Mouse (Mus musculus) urinary bladder, postnatal 14 days (tissue): Measurements from ENCODE around the gene Cacnb1.

Experiments used
- DNase-seq: peaks from one replicate; pipeline ENCODE4 v3.0.0; 2021; ENCODE audit warnings: low spot score

Gene Cacnb1

GRCm38 (mm10) chr11:98022555-98023371, at the start of gene Cacnb1:
TSS of gene Cacnb1 (minus strand) at chr11:98023034.
- DNase-seq, result peak; percentile 67

DNA sequence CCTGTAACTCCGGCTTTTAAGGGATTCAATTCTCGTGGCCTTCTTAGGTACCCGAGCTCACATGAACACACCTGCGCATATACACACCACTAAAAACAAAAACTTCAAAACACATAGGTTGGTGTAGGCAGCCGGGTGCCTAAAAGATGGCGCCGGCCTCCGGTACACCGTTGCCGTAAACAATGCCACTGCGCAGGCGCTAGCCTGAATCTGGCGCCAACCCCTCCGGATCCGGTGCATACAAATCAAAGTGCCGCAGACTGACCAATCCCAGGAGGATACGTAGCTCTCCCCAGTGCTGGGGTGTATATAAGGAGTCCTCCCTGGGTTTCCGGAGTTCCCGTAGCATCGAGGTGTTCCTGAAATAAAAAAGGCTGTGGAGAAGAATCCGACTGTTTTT, 44.4 kb upstream of the Cacnb1 start:
- DNase-seq, result no peak

DNA sequence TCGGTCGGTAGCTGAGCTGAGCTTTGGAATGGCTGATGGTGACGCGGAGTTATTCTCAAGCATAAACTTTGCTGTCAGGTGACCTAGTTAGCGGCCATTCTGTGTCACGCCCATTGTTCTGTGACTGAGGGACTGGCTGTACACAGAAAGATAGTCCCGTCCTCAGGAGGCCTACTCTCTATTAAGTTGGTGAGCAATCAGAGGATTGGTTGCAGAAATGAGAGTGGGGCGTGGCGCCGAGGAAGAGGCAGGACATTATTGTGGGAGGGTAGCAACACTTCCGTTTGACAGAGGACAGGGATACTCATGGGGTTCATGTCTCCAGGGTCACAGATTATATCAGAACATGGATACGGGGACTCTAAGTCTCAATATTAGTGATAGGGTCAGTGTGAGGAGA, 43.4 kb upstream of the Cacnb1 start:
- no peak for DNase-seq

DNA sequence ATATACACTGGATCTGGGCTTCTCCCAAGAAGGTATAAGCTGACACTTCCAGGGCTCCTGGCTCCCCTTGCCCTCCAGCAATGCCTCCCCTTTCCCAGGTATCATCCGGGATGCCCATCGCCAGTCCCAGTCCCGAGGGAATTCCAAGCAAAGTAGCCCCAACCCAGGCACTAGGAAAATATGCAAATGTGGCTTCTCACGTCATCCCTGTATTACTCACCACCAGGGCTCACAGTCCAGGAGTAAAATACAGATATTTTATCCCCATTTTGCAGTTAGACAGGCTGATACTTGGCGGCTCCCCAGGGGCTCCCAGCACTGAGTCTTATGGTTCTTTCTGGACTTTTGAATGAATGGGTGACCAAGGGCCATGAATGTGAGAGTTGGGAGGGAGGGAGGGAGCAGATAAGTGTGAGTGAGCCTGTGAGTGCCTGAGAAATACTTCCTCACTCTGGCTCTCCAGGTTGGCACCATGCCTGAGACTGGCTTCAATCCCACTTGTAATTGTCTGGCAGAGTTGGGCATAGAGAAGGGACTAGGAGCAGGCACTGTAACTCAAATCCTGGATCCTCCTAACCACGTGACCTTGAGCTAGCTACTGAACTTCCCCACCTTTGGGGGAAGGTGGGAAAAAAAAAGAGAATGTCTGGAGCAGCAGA, 39.2 kb upstream of the Cacnb1 start:
- DNase-seq, result peak; percentile 43

GRCm38 (mm10) chr11:98061441-98061840, 38.6 kb upstream of the Cacnb1 start:
- DNase-seq, result no peak

- DNase-seq, result no peak
These were observed 37.4 kb upstream of the Cacnb1 start for GRCm38 (mm10) chr11:98060104-98060692.

DNA sequence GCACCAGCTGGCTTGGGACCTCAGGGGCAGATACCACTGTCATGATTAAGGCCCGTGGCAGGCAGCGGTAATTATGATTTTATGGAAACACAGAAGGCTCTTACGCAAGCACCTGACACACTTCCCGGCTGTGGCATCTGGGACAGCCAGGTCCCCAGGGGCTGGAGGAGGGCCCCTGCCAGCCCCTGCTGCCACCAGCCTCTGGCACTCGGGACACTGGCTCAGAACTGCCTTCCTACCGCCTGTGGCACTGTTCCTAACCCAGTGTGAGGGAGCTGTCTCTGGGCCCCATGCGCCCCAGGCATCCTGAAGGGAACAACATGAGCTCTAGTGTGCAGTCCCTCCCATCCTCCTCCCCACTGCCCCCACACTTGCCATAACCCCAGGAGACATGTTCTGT, 36.8 kb upstream of the Cacnb1 start:
- DNase-seq, result no peak

- DNase-seq, result no peak
These were observed 35.2 kb upstream of the Cacnb1 start for GRCm38 (mm10) chr11:98057998-98058397.

DNA sequence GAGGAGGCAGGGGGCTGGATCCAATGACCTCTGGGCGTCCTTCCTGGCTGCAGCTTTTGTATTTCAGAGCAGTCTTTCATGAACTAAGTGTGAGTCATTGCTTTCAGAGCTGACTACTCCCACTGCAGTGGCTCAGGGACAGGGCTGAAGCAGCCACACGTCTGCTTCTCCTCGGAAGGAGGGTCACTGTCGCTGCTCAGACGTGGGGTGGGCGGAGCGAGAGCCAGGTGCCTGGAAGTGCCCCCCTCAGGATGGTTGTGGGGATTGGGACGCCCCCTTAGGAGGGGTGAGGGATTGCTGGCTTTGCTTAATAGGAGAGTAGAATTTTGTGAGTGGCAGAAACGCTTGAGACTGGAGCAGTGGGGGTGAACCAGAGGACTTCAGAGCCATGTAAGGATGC, 34.6 kb upstream of the Cacnb1 start:
- DNase-seq, result peak; percentile 21

- peak; percentile 74 for DNase-seq
These were observed 30.4 kb upstream of the Cacnb1 start, which contains the start of gene Stac2 for GRCm38 (mm10) chr11:98052989-98053834. TSS of gene Stac2 (minus strand) at chr11:98053462.

DNA sequence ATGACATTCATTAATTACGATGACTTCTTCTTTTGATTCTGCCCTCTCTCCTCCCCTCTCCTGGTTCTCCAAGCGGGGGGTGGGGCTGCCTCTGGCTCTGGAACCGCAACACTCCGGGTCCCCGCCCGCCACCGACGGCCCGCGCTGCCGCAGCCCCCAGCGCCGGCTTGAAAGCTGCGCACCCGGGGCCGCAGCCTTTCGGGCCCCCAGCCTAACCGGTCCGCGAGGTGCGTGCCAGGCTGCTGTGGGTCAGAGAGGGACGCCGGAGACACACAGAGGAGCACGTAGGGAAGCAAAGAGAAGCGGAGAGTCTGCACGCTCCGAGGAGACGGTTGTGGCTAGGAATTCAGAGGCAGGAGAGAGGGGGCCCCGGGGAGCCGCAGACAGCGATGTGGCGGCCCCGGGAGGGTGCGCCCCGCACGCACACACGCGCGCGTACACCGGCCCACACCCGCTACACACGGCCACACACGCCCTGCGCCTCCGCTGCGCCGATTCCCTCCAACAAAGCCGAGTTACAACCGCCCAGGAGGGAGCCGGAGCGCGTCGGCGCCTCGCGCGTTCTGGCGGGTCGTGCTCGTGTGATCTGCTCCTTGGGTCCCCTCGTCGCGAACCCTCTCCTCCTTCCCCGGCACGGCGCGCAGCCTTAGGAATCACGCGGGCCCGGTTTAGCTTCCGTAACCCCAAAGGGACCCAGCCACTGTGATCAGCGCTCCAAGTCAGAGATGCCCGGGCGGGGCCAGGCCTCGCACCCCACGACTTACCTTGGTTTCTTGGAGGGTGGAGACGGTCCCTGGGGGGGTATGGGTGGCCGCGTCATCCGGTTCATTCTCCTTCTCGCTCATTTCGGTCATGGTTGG, 29.5 kb upstream of the Cacnb1 start:
- DNase-seq, result no peak

DNA sequence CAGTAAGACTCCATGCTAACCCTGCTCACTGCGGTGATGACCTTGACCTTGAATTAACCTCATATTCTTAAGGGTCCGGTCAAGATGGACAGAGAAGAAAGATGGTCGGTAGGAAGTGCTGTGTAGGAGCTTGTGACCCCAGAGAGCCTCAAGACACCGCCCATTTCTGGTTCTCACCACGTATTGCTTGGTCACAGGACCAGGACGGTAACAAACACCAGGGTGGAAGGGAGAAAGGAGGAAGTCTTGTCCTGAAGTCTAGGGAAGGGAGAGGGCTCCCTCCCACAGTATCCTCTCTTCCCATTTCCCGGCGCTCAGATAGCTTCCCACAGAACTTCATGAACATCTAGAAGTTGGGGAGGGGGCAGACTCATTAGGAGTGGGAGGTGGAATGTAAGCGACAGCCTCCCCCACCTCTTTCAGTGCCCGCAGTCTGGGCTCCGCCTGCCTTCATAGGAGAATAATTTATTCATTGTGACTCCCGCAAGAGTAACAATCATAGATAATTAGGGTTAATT, 28.8 kb upstream of the Cacnb1 start:
- DNase-seq, result no peak

DNA sequence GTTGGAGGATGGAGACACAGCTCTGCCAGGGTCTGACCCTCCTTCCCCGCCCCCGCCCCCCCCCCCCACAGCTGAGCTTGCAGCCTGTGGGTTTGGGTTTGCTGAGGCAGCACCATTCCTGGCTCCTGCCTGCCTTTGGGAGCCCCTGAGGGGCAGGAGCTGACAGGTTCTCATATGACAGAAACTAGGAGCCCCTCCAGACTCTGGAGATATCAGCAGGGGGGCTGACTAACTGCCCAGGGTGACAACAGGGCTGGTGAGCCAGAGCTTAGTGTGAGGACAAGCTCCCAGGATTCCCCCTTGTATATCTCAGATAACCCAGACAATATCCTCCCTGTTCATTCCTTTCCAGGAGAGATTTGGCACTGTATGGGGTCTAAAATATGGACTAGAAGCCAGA, 28.1 kb upstream of the Cacnb1 start:
- no peak for DNase-seq

DNA sequence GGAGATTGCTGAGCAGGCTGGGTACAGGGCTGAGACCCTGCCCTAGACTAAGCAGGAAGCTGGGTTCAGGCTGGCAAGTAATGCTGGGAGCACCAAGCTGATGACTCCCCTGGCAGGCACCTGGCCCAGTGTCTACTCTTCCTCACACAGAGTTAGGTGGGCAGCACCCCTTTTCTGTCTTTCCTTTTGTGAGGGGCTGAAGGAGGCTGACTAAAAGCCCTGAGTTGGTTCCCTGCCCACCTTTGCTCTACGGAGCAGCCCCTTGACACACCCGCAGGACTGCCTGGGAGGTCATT, 27.6 kb upstream of the Cacnb1 start:
- no peak for DNase-seq

GRCm38 (mm10) chr11:98049672-98050519, 27.1 kb upstream of the Cacnb1 start:
- DNase-seq, result no peak

DNA sequence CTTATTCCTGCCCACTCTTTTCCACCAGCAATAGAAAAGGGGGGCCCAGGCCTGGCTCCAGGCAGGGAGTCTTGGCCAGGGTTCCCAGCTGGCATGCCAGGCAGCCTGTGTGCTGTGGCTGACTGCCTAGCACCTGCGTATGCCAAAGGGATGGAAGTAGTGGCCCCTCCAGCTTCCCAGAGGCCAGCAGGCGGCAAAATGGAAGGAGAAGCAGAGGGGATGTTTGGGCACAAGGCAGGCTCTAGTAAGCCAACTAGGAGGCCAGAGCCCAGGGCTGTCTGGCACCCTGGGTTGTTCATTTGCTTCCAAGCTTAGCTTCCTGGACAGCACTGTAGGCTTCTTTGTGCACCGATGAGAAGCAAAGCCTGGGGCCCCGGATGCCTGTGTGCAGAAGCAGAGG, 24.9 kb upstream of the Cacnb1 start:
- DNase-seq, result no peak

DNA sequence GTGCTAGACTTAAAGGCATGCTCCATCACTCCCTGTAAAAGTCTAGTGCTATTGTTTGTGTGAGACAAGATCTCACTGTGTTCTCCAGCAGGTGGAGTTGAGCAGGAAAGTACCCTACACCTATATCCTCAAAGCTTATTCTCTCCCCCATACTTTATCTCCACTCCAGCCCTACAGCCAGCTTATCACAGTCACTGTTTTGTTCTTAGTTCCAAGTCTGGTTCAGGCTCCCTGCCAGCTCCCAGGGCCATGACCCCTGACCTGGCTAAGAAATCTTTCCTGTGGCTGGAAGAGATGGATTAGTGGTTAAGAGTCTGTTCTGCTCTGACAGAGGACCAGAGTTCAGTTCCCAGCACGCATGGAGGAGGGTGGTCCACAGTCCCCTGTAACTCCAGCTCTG, 23.6 kb upstream of the Cacnb1 start:
- DNase-seq, result no peak

GRCm38 (mm10) chr11:98045596-98045995, 22.8 kb upstream of the Cacnb1 start:
- no peak for DNase-seq

- no peak for DNase-seq
These were observed 21.2 kb upstream of the Cacnb1 start for GRCm38 (mm10) chr11:98044074-98044473.

DNA sequence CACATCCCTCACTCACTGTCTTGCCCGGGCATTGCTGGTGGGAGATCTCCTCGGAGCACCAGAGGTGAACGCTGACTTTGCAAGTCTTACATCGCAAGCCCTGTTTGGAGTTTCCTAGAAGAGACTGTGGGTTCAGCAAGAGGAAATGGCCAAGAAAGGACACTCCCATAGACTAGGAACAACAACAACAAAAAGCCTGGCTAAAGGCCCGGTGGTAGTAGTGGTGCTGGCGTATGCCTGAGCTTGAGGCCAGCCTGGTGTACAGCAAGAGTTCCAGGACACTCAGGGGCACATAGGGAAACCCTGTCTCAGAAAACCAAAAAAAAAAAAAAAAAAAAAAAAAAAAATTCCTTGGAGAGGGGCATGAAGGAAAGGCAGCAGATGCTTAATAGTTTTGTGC, 19.9 kb upstream of the Cacnb1 start:
- no peak for DNase-seq
